Mouse (Mus musculus) lung, postnatal 36 days (tissue): ENCODE results near the gene Ppef2.

ENCODE experiments used
- DNase-seq: peaks from one replicate; pipeline ENCODE4 v3.0.0; 2022; ENCODE audit warnings: mixed read lengths

Gene Ppef2

DNA sequence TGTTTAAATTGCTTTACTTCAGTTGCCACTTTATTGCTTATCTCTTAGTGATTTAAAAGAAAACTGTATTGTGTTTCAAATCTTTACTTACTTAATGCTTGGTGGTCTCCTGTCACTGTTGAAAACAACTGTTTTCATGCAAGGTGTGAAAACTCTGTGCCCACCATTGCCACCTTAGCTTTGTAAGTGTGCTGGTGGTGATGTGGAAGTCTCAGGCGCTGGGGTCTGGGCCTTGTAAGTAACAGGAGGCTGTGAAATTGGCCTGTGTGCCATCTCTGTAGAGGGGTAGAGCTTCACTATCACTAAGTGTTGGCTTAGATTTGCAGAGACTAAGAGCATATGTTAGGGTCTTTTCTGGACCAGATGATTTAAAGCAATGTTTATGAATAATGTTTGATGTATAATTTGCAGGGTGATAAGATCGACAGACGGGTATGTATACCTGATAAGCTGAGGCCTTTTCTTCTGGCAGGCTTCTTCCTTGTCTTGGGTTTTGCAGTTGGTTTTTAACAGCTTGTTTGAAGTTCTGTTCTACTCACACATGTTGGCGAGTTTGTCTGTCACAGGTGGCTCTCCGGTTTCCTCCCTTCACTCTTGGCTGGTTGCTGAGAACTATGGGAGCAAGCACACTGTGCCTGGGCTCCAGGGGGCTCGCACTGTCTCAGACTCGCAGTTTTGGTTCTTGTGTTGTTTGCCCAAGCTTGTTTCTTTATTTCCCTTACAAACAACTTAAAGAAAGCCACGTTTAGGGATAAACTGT, 72.8 kb downstream of the Ppef2 start:
- DNase-seq = no peak
